Mouse (Mus musculus): ENCODE measurements around the gene Mcrip1. TPM values are rescaled to one million over a fixed set of nuclear protein-coding genes. Genes with fewer than 3 reads are reported as not detected.

The Mcrip1 gene
- 10 to 100 TPM; 52.0 to 52.6 TPM for total RNA-seq (2023)

GRCm38 (mm10) chr11:120549168-120549945 is at the start of gene Mcrip1:
Gene Mcrip1, minus strand, starts transcription at chr11:120549727.

GRCm38 (mm10) chr11:120598283-120598989 is 48.9 kb upstream of the Mcrip1 start, which contains the start of the genes Alyref and Anapc11:
Gene Alyref, minus strand, starts transcription at chr11:120598365.
Gene Anapc11, plus strand, starts transcription at chr11:120598421.

GRCm38 (mm10) chr11:120581490-120582267 is 32.2 kb upstream of the Mcrip1 start, which contains the start of gene Arhgdia:
Gene Arhgdia, minus strand, starts transcription at chr11:120581624.

GRCm38 (mm10) chr11:120572752-120573584 is 23.4 kb upstream of the Mcrip1 start, which contains the start of gene P4hb:
Gene P4hb, minus strand, starts transcription at chr11:120573253.

GRCm38 (mm10) chr11:120550810-120551440 is 1.4 kb upstream of the Mcrip1 start, which contains the start of gene Ppp1r27:
Gene Ppp1r27, minus strand, starts transcription at chr11:120551132.

GRCm38 (mm10) chr11:120530085-120530964 is 19.2 kb downstream of the Mcrip1 start, which contains the start of gene Gcgr:
Gene Gcgr, plus strand, starts transcription at chr11:120530699.

Other genes with a start within 250 kb of the Mcrip1 start
- 1,000 to 10,000 TPM; 2,824 to 3,098 TPM for gene Actg1, start 201.2 kb downstream of the Mcrip1 start, total RNA-seq (2023)
- not detected for gene Fscn2, start 188.2 kb downstream of the Mcrip1 start, total RNA-seq (2023)
- 10 to 100 TPM; 15.8 to 18.4 TPM for gene Faap100, start 171.0 kb downstream of the Mcrip1 start, total RNA-seq (2023)
- gene Nploc4, start 112.0 kb downstream of the Mcrip1 start, total RNA-seq (2023), result 10 to 100 TPM; 52.6 to 67.1 TPM
- 10 to 100 TPM in 1 of 2 experiments, 1 to 10 TPM in 1; 1.9 to 17.2 TPM for gene Tspan10, start 107.1 kb downstream of the Mcrip1 start, total RNA-seq (2023)
- gene Pde6g, start 96.2 kb downstream of the Mcrip1 start, total RNA-seq (2023), result under 1 TPM in 1 of 2 experiments, not detected in 1; 0.36 TPM
- 1 to 10 TPM; 8.9 to 9.5 TPM for gene Oxld1, start 91.7 kb downstream of the Mcrip1 start, total RNA-seq (2023)
- 10 to 100 TPM; 11.6 to 12.6 TPM for gene Ccdc137, start 91.6 kb downstream of the Mcrip1 start, total RNA-seq (2023)
- gene Arl16, start 82.1 kb downstream of the Mcrip1 start, total RNA-seq (2023), result 10 to 100 TPM in 1 of 2 experiments, 1 to 10 TPM in 1; 7.8 to 11.3 TPM
- gene Mrpl12, start 65.1 kb downstream of the Mcrip1 start, total RNA-seq (2023), result 10 to 100 TPM; 25.0 to 26.6 TPM
- gene Slc25a10, start 57.9 kb downstream of the Mcrip1 start, total RNA-seq (2023), result 10 to 100 TPM; 11.1 to 14.2 TPM
- gene Gcgr, start 19.0 kb downstream of the Mcrip1 start, total RNA-seq (2023), result not detected
- not detected for gene Ppp1r27, start 1.4 kb upstream of the Mcrip1 start, total RNA-seq (2023)
- gene P4hb, start 23.5 kb upstream of the Mcrip1 start, total RNA-seq (2023), result 100 to 1,000 TPM; 348 to 375 TPM
- 100 to 1,000 TPM; 623 to 655 TPM for gene Arhgdia, start 31.9 kb upstream of the Mcrip1 start, total RNA-seq (2023)
- 100 to 1,000 TPM in 1 of 2 experiments, 10 to 100 TPM in 1; 90.1 to 103 TPM for gene Alyref, start 48.6 kb upstream of the Mcrip1 start, total RNA-seq (2023)
- 10 to 100 TPM; 55.8 to 56.4 TPM for gene Anapc11, start 48.7 kb upstream of the Mcrip1 start, total RNA-seq (2023)
- gene Npb, start 58.8 kb upstream of the Mcrip1 start, total RNA-seq (2023), result 1 to 10 TPM in 1 of 2 experiments, not detected in 1; 1.4 TPM
- 10 to 100 TPM; 66.8 to 75.4 TPM for gene Pcyt2, start 68.2 kb upstream of the Mcrip1 start, total RNA-seq (2023)
- gene Sirt7, start 75.5 kb upstream of the Mcrip1 start, total RNA-seq (2023), result 100 to 1,000 TPM; 122 to 125 TPM
- 100 to 1,000 TPM in 1 of 2 experiments, 10 to 100 TPM in 1; 96.6 to 101 TPM for gene Mafg, start 83.9 kb upstream of the Mcrip1 start, total RNA-seq (2023)
- under 1 TPM in 1 of 2 experiments, not detected in 1; 0.27 TPM for gene Pycr1, start 94.0 kb upstream of the Mcrip1 start, total RNA-seq (2023)
- gene Myadml2, start 98.4 kb upstream of the Mcrip1 start, total RNA-seq (2023), result not detected
- gene Notum, start 111.4 kb upstream of the Mcrip1 start, total RNA-seq (2023), result not detected
- gene Aspscr1, start 123.2 kb upstream of the Mcrip1 start, total RNA-seq (2023), result 10 to 100 TPM; 77.9 to 83.1 TPM
- 10 to 100 TPM; 34.6 to 45.6 TPM for gene Cenpx, start 164.0 kb upstream of the Mcrip1 start, total RNA-seq (2023)
- 10 to 100 TPM; 30.5 to 36.0 TPM for gene Lrrc45, start 164.2 kb upstream of the Mcrip1 start, total RNA-seq (2023)
- gene Rac3, start 171.7 kb upstream of the Mcrip1 start, total RNA-seq (2023), result 1 to 10 TPM; 1.0 to 2.9 TPM
- 10 to 100 TPM; 26.2 to 29.1 TPM for gene Dcxr, start 177.6 kb upstream of the Mcrip1 start, total RNA-seq (2023)
- gene Cbr2, start 182.4 kb upstream of the Mcrip1 start, total RNA-seq (2023), result 10 to 100 TPM; 11.8 to 24.2 TPM
- gene Hmga1b, start 213.1 kb upstream of the Mcrip1 start, total RNA-seq (2023), result 10 to 100 TPM; 40.5 to 48.6 TPM
- 10 to 100 TPM; 16.9 to 20.9 TPM for gene Rfng, start 234.5 kb upstream of the Mcrip1 start, total RNA-seq (2023)
- gene Gps1, start 234.5 kb upstream of the Mcrip1 start, total RNA-seq (2023), result 10 to 100 TPM; 53.1 to 57.5 TPM
- 10 to 100 TPM; 39.3 to 50.0 TPM for gene Dus1l, start 246.7 kb upstream of the Mcrip1 start, total RNA-seq (2023)